Mouse (Mus musculus) hindbrain, embryonic 16.5 days (tissue): Measurements from ENCODE around the gene Sgsm3. TPM values are rescaled to one million over a fixed set of nuclear protein-coding genes. Genes with fewer than 3 reads are reported as not detected.

ENCODE experiments used
- ATAC-seq: fragments of 200-750 bp; cut with Nextera tagmentation; 2 replicates; pipeline ENCODE4 v1.8.0; 2017; ENCODE audit warnings: moderate TSS enrichment, moderate library complexity
- H3K27ac ChIP-seq: fragments of 300-500 bp; sonication (generic); 2 replicates; pipeline ENCODE4 v1.5.1; 2014; ENCODE audit warnings: low read depth, mild to moderate bottlenecking, control low read depth, low read length, moderate library complexity
- H3K27me3 ChIP-seq: fragments of 300-500 bp; sonication (generic); replicated peaks from 2 replicates; pipeline ENCODE4 v1.6.1; 2014; ENCODE audit warnings: low read length; ENCODE audit not compliant: control insufficient read depth, insufficient read depth
- H3K36me3 ChIP-seq: fragments of 300-500 bp; sonication (generic); 2 replicates; pipeline ENCODE4 v1.6.1; 2014; ENCODE audit warnings: mild to moderate bottlenecking, low read length, moderate library complexity, mixed read lengths; ENCODE audit not compliant: control insufficient read depth, insufficient read depth
- H3K4me1 ChIP-seq: fragments of 300-500 bp; sonication (generic); 2 replicates; pipeline ENCODE4 v1.6.1; 2014; ENCODE audit warnings: low read depth, low read length; ENCODE audit not compliant: control insufficient read depth, insufficient read depth
- H3K4me2 ChIP-seq: fragments of 300-500 bp; sonication (generic); 2 replicates; pipeline ENCODE4 v1.6.1; 2014; ENCODE audit warnings: mild to moderate bottlenecking, low read length, control low read depth, moderate library complexity
- H3K4me3 ChIP-seq: fragments of 300-500 bp; sonication (generic); 2 replicates; pipeline ENCODE4 v1.5.1; 2014; ENCODE audit warnings: mild to moderate bottlenecking, low read length, control low read depth, moderate library complexity
- H3K9ac ChIP-seq: fragments of 300-500 bp; sonication (generic); 2 replicates; pipeline ENCODE4 v1.6.1; 2014; ENCODE audit warnings: low read depth, mild to moderate bottlenecking, control low read depth, low read length, moderate library complexity
- H3K9me3 ChIP-seq: fragments of 300-500 bp; sonication (generic); 2 replicates; pipeline ENCODE4 v1.6.1; 2014; ENCODE audit warnings: mild to moderate bottlenecking, low read length, moderate library complexity; ENCODE audit not compliant: control insufficient read depth
- WGBS: fragments of 180-500 bp; shearing (Covaris S2); extraction: QIAGEN DNeasy Blood & Tissue Kit; methylation state at CpG from one replicate; pipeline ENCODE4 v1.1.7; 2014; 5-methylcytosine and 5-hydroxymethylcytosine counted together
- polyA plus RNA-seq: library from polyadenylated mRNA; unstranded; fragments of >200 nt; fragmentation: Nextera tagmentation; extraction: Ambion mirVana; gene quantifications from 2 replicates; pipeline ENCODE4 v1.2.1, GENCODE M21; 2015

Sgsm3 gene
- polyA plus RNA-seq, 1 experiment from 2014 or later, result 85.1 TPM

DNA sequence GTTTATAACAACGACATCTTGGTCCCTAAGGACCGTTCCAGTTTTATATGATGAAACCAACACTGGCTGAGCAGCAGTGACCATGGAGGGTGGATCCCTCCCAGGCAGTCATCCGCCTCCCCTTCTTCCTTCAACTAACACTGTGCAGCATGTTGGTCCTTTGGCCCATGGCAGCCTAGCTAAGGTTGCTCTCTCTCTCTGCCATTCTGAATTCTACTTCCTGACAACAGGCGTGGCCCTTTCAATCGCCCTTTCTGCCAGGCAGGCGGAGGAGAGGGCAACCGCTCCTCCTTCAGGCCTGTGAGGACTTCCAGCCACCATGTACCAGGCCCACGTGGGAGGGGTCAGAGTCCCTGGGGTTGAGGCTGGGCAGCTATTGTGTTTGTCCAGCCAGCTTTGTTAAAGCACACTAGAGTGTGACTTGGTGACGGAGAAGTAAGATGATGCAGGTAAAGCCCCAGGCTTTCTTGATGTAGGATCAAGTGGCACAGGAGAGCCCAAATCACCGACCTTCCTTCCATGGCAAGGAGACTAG, 53.4 kb downstream of the Sgsm3 start:
- ATAC-seq, result no peak
- 58% methylated on average over 10 of the region's 10 CpGs for WGBS

DNA sequence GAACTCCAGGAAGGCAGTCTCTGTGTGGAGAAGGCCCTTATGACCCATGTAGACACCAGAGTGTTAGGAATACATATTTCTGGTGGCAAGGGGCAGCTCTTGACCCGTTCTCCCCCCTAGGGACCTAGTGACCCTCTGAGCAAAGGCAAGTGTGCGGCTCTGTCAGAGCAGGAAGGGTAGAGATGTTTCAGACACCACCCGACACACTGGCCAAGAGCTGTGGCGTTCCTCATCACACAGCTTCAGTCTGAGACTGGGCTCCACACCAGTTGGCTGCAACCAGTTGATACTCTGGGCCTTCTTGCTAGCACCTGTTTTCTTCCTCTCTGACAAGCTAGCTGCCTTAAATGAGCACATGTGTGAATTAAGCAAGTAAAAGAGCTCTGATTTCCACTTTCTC, 54.0 kb downstream of the Sgsm3 start:
- Histone ChIP-seq H3K9ac (no peak overlapping the region), H3K4me1 (peaks cover 9% of the 10 kb centered on the region), H3K9me3 (no peaks in the 10 kb centered on the region), H3K4me2 (no peak overlapping the region), H3K27ac (no peak overlapping the region), H3K36me3 (no peaks in the 10 kb centered on the region), H3K4me3 (no peak overlapping the region), H3K27me3 (no peaks in the 10 kb centered on the region)
- 79% methylated on average over 4 of the region's 4 CpGs for WGBS
- no peak for ATAC-seq

More for the DNA sequence above, 53.4 kb downstream of the Sgsm3 start:
- Histone ChIP-seq H3K4me1 (peaks cover 9% of the 10 kb centered on the region), H3K4me2 (no peak overlapping the region), H3K27ac (no peak overlapping the region), H3K4me3 (no peak overlapping the region), H3K36me3 (no peaks in the 10 kb centered on the region), H3K9ac (no peak overlapping the region), H3K27me3 (no peaks in the 10 kb centered on the region), H3K9me3 (no peaks in the 10 kb centered on the region)

GRCm38 (mm10) chr15:81032941-81033629, 55.5 kb downstream of the Sgsm3 start:
- 42% methylated on average over 9 of the region's 9 CpGs for WGBS
- Histone ChIP-seq H3K27ac (no peak overlapping the region), H3K4me2 (no peak overlapping the region), H3K27me3 (no peaks in the 10 kb centered on the region), H3K9me3 (no peaks in the 10 kb centered on the region), H3K36me3 (no peaks in the 10 kb centered on the region), H3K9ac (no peak overlapping the region), H3K4me1 (peaks cover 5% of the 10 kb centered on the region), H3K4me3 (no peak overlapping the region)
- ATAC-seq, result no peak

- Histone ChIP-seq H3K4me3 (no peak overlapping the region), H3K4me2 (no peak overlapping the region), H3K27ac (no peak overlapping the region), H3K9ac (no peak overlapping the region), H3K9me3 (no peaks in the 10 kb centered on the region), H3K27me3 (no peaks in the 10 kb centered on the region), H3K36me3 (no peaks in the 10 kb centered on the region), H3K4me1 (peaks cover 5% of the 10 kb centered on the region)
- no peak for ATAC-seq
- WGBS, result 68% methylated on average over 6 of the region's 6 CpGs
These were observed 56.6 kb downstream of the Sgsm3 start for GRCm38 (mm10) chr15:81034119-81034518.

DNA sequence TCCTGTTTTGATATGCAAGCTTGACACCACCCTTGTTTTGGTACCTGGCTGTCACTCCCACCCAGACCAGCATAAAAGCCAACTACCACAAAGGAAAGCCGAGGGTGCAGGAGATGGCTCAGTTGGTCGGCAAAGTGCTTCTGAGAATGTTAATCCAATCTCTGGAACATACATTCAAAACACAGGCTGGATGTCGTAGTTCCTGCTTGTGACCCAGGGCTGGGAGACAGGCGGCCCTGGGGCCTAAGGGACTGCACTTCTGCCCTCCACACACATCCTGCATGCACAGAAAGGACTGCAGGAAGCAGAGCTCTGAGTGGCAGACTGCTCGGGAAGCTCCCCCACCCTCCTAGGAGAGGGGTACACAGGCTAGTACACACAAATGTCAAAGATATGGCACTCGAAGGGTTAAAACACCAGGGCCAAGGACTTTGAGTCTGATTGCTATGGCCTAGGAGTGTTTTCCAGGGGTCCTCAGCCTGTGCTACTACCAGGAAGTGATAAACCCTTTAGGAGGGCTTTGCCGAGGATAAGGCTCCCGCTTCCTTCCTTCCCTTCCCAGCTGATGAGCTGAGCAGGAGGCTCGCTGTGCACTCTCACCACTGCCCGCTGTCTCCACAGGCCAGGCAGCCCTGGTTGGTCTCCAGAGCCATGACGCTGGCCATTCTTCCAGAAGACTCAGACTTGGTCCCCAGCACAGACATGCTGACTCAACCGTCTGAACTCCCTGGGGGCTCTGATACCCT, 58.0 kb downstream of the Sgsm3 start:
- H3K4me1 ChIP-seq, result peaks cover 5% of the 10 kb centered on the region
- no peaks in the 10 kb centered on the region for H3K27me3 ChIP-seq
- no peaks in the 10 kb centered on the region for H3K9me3 ChIP-seq
- no peak overlapping the region for H3K27ac ChIP-seq
- no peak for ATAC-seq
- no peaks in the 10 kb centered on the region for H3K36me3 ChIP-seq
- WGBS, result 73% methylated on average over 12 of the region's 12 CpGs
- no peak overlapping the region for H3K9ac ChIP-seq
- H3K4me3 ChIP-seq, result no peak overlapping the region
- H3K4me2 ChIP-seq, result no peak overlapping the region

DNA sequence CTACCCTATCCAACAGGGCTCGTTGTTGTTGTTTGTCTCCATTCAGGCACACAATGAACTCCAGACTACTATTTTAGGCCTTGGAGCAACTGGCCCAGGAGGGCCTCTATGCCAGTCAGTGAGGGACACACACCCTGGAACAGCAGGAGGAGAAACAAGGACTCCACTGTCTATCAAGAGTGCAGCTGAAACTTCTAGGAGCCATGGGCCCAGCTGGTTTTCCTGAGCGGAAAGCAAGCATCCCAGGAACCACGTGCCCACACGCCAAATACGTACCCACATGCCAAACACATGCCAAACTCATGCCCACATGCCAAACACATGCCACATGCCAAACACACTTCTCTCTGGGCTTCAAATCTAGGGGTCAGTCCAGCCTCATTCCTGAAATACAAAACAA, 60.9 kb downstream of the Sgsm3 start:
- H3K9me3 ChIP-seq, result no peaks in the 10 kb centered on the region
- no peak for ATAC-seq
- no peaks in the 10 kb centered on the region for H3K36me3 ChIP-seq
- WGBS, result 90% methylated on average over 5 of the region's 5 CpGs
- no peak overlapping the region for H3K4me3 ChIP-seq
- H3K27me3 ChIP-seq, result no peaks in the 10 kb centered on the region
- H3K9ac ChIP-seq, result no peak overlapping the region
- no peak overlapping the region for H3K27ac ChIP-seq
- peaks cover 2% of the 10 kb centered on the region for H3K4me1 ChIP-seq
- H3K4me2 ChIP-seq, result no peak overlapping the region

DNA sequence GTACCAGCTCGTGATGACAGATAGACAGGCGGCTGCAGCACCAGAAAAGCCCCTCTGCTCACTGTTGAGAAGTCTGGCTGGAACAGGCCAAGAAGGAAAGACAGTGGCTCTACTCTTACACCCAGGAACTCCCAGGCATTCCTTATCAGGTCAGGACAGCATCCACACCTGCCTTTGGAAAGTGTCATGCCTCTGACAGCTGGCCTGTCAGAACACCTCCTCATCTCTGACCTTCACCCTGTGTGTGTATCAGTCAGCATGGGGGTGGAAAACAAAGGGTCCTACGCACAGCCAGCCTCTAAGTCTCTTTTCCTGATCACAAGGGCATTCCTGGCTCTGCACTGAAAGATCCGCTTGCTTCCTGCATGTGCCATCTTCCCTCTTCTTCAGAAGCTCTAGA, 64.2 kb downstream of the Sgsm3 start:
- ATAC-seq, result no peak
- Histone ChIP-seq H3K4me1 (no peaks in the 10 kb centered on the region), H3K36me3 (no peaks in the 10 kb centered on the region), H3K27me3 (no peaks in the 10 kb centered on the region), H3K9ac (no peak overlapping the region), H3K4me2 (no peak overlapping the region), H3K4me3 (no peak overlapping the region), H3K9me3 (no peaks in the 10 kb centered on the region), H3K27ac (no peak overlapping the region)
- WGBS, result 82% methylated on average over 4 of the region's 4 CpGs

DNA sequence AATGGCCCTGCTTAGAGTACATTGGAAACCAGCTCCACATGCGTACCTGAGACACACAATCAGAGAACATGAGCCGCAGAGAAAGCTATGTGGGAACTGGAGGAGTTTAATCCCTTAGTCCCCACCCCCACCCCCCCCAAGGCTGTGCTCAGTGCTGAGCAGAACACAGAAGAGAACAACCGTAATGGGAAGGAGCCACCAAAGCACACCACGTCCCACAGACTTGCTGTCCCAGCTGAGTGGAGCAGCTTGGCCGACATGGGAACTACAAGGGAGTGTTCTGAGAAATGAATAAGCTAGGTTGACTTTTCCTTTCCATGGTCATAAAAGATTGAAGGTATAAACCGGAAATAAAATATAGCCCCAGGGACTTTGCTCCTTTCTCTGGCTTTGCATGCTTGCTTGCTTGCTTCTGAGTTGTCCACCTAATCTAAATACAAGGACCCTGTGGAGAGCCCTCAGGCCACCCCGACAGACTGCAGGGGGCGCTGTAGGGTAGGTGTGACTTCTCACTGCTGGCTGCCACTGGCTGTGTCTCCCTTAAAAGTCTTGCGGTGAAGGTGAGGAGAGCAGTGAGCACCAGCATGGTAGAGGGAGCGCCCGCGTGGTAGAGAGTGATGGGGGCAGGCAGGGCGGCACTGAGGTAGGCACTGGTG, 64.8 kb downstream of the Sgsm3 start:
- no peak for ATAC-seq
- H3K27ac ChIP-seq, result no peak overlapping the region
- H3K27me3 ChIP-seq, result no peaks in the 10 kb centered on the region
- H3K4me3 ChIP-seq, result no peak overlapping the region
- 72% methylated on average over 13 of the region's 13 CpGs for WGBS
- no peaks in the 10 kb centered on the region for H3K9me3 ChIP-seq
- no peaks in the 10 kb centered on the region for H3K36me3 ChIP-seq
- no peak overlapping the region for H3K9ac ChIP-seq
- H3K4me2 ChIP-seq, result no peak overlapping the region
- no peaks in the 10 kb centered on the region for H3K4me1 ChIP-seq

- H3K4me1 ChIP-seq, result no peaks in the 10 kb centered on the region
- H3K9me3 ChIP-seq, result no peaks in the 10 kb centered on the region
- no peak overlapping the region for H3K9ac ChIP-seq
- H3K27ac ChIP-seq, result no peak overlapping the region
- H3K36me3 ChIP-seq, result no peaks in the 10 kb centered on the region
- no peaks in the 10 kb centered on the region for H3K27me3 ChIP-seq
- no peak for ATAC-seq
- WGBS, result 87% methylated on average over 9 of the region's 9 CpGs
- H3K4me3 ChIP-seq, result no peak overlapping the region
- H3K4me2 ChIP-seq, result no peak overlapping the region
These were observed 66.9 kb downstream of the Sgsm3 start for GRCm38 (mm10) chr15:81044446-81044845.
